Comparison of ENCODE assay signal across 11 mouse cellular contexts in the genomic region with DNA sequence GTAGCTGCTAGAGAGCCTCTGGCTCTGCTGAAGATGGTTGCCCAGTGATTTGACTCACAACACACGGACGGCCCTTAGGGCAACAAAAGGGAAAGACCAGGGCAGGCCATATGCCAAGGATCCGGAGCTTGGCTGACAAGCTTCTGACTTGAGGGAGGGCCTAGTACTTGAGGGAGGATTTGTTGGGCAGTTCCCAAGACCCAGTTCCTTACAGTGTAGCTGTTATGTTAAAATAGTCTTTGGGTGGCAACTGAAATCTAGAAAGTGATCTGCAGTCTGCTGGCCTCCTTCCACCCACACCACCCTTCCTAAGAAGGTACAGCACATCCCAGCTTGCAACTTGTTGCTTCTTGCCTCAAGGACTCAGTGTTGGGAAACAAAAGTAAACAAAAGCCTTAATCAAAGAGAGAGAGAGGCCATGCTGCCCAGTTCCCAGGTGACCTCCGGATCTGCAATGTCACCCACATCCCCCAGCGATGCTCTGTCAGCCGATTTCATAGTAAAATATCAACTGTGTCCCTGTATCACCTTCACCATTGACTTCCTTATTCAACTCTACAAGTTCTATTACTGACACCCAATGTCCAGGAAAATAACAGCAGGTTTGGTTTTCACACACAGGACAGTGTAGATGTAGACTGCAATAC. TPM values are rescaled to one million over a fixed set of nuclear protein-coding genes. Genes with fewer than 3 reads are reported as not detected.
DNase-seq lines count a peak whose midpoint lies in the region; ATAC-seq lines count a peak whose summit lies in the region.
"Had no signal": no experiment of that assay in that cellular context is flagged by ENCODE, and none has a peak within 500 bp of the region (broad histone marks: within the 10 kb centered on the region; RNA-seq: fewer than 3 reads in every experiment).

A gene (minus strand): TSS at position 52 of the 647 bp plus-strand sequence.

- no peaks in the 10 kb centered on the region for H3K4me1 ChIP-seq in midbrain, embryonic 15.5 days
- H3K4me1 ChIP-seq in midbrain, embryonic 11.5 days (ENCODE audit: control insufficient read depth, insufficient read depth, low read length) = no peaks in the 10 kb centered on the region
- H3K4me1 ChIP-seq: embryonic facial prominence, embryonic 12.5 days had no signal

- H3K36me3 ChIP-seq in midbrain, embryonic 15.5 days (replicated peaks) = no peaks in the 10 kb centered on the region
- no peaks in the 10 kb centered on the region for H3K36me3 ChIP-seq in midbrain, embryonic 11.5 days (ENCODE audit: control insufficient read depth, insufficient read depth, low read length)
- H3K36me3 ChIP-seq: embryonic facial prominence, embryonic 12.5 days had no signal

- no peak within 1 kb of the TSS for H3K4me2 ChIP-seq in midbrain, embryonic 15.5 days
- H3K4me2 ChIP-seq in midbrain, embryonic 11.5 days = no peak within 1 kb of the TSS
- H3K4me2 ChIP-seq: embryonic facial prominence, embryonic 12.5 days had no signal

- ATAC-seq in midbrain, embryonic 15.5 days (replicated peaks) = 0 out of 2 replicates have a peak, but pooled peaks have one; percentile 17
- ATAC-seq in midbrain, embryonic 11.5 days (ENCODE audit: low FRiP score) = no peak

- no peaks in the 10 kb centered on the region for H3K27me3 ChIP-seq in midbrain, embryonic 15.5 days (replicated peaks)
- no peaks in the 10 kb centered on the region for H3K27me3 ChIP-seq in midbrain, embryonic 11.5 days (ENCODE audit: control insufficient read depth, insufficient read depth, low read length)
- H3K27me3 ChIP-seq: embryonic facial prominence, embryonic 12.5 days had no signal

- no peak within 1 kb of the TSS for H3K4me3 ChIP-seq in midbrain, embryonic 15.5 days
- no peak within 1 kb of the TSS for H3K4me3 ChIP-seq in midbrain, embryonic 11.5 days (ENCODE audit: low read depth, low read length)
- H3K4me3 ChIP-seq: embryonic facial prominence, embryonic 12.5 days had no signal

- H3K27ac ChIP-seq in midbrain, embryonic 15.5 days = no peak within 1 kb of the TSS
- H3K27ac ChIP-seq in midbrain, embryonic 11.5 days (ENCODE audit: low read depth, low read length) = no peak within 1 kb of the TSS
- H3K27ac ChIP-seq: embryonic facial prominence, embryonic 12.5 days had no signal

- peak; percentile 2 for DNase-seq in adrenal gland, adult 8-10 months
- DNase-seq in adrenal gland, postnatal 4 days (ENCODE audit: low spot score in 2 of 2) = no peak
- DNase-seq in midbrain, embryonic 11.5 days (ENCODE audit: low spot score, missing footprints) = no peak
- peak; percentile 84 for DNase-seq in gonadal fat pad, adult 2 months (ENCODE audit: low read depth)
- peak; percentile 21 for DNase-seq in ovary, postnatal 36 days (ENCODE audit: low spot score)
- no peak for DNase-seq in spleen, postnatal 14 days (ENCODE audit: low spot score in 2 of 2)
- DNase-seq in retina, postnatal 1 day = no peak
- DNase-seq: kidney, adult 11 months had no signal

- WGBS in midbrain, embryonic 15.5 days = 83% methylated on average over 6 of the region's 6 CpGs
- WGBS in midbrain, embryonic 11.5 days = 86% methylated on average over 6 of the region's 6 CpGs

- H3K9ac ChIP-seq in midbrain, embryonic 15.5 days = no peak within 1 kb of the TSS
- no peak within 1 kb of the TSS for H3K9ac ChIP-seq in midbrain, embryonic 11.5 days (ENCODE audit: low read length)
- H3K9ac ChIP-seq: embryonic facial prominence, embryonic 12.5 days had no signal

- no peaks in the 10 kb centered on the region for H3K9me3 ChIP-seq in midbrain, embryonic 15.5 days
- no peaks in the 10 kb centered on the region for H3K9me3 ChIP-seq in midbrain, embryonic 11.5 days (ENCODE audit: control insufficient read depth, low read length)
- H3K9me3 ChIP-seq: embryonic facial prominence, embryonic 12.5 days had no signal

RNA-seq across cellular contexts. Expression of the gene that starts here (rescaled TPM):
- total RNA-seq in adrenal gland, adult 8-10 months (2022) = not detected
- total RNA-seq in adrenal gland, postnatal 4 days (2021) = 1 to 10 TPM in 1 of 2 experiments, under 1 TPM in 1; 0.39 to 2.0 TPM
- polyA plus RNA-seq in midbrain, embryonic 15.5 days (2015; fragmentation: Nextera tagmentation; extraction: Ambion mirVana) = 0.14 and 0.89 TPM in 2 replicates
- polyA plus RNA-seq in midbrain, embryonic 11.5 days (2014; fragmentation: Nextera tagmentation; extraction: Ambion mirVana) = 0.06 TPM in 1 of 2 replicates, not detected in the other
- 1.3 and 1.6 TPM in 2 replicates for polyA plus RNA-seq in gonadal fat pad, adult 2 months (2012; rRNA removed)
- total RNA-seq: megakaryocyte progenitor cell, adult 5-6 weeks had no signal

Comparison
In these comparisons a context has a peak if more than half of its experiments do, and no peak if none do; other contexts are left out.
1. Peak in DNase-seq in adrenal gland, adult 8-10 months; RNA of the gene not detected or under 1 TPM.
2. Peak in ATAC-seq in midbrain, embryonic 15.5 days; RNA of the gene not detected or under 1 TPM.
3. DNase-seq: peak in gonadal fat pad, adult 2 months (single experiment) and ovary, postnatal 36 days (single experiment); none in adrenal gland, postnatal 4 days (0 of 2), midbrain, embryonic 11.5 days (single experiment), spleen, postnatal 14 days (0 of 2) and retina, postnatal 1 day (single experiment).